Mouse (Mus musculus): Measurements from ENCODE around the gene Gm3646.

Gene Gm3646

GRCm38 (mm10) chr1:39779111-39779980 lies 25.8 kb downstream of the Gm3646 start:
- no peak for DNase-seq

- no peak for DNase-seq
Observed at GRCm38 (mm10) chr1:39773991-39774729, 31.0 kb downstream of the Gm3646 start.

- no peak for DNase-seq
Observed at GRCm38 (mm10) chr1:39773551-39773950, 31.6 kb downstream of the Gm3646 start.

- DNase-seq = peak; percentile 39
Observed at GRCm38 (mm10) chr1:39772401-39773095, 32.6 kb downstream of the Gm3646 start.

GRCm38 (mm10) chr1:39770436-39770835 lies 34.7 kb downstream of the Gm3646 start:
- DNase-seq = no peak

GRCm38 (mm10) chr1:39768017-39768416 lies 37.1 kb downstream of the Gm3646 start:
- no peak for DNase-seq

- no peak for DNase-seq
Observed at GRCm38 (mm10) chr1:39765854-39766493, 39.2 kb downstream of the Gm3646 start.

GRCm38 (mm10) chr1:39762025-39762370 lies 43.1 kb downstream of the Gm3646 start:
- peak; percentile 73 for DNase-seq

- peak; percentile 87 for DNase-seq
Observed at GRCm38 (mm10) chr1:39761211-39762024, 43.7 kb downstream of the Gm3646 start.

- DNase-seq = no peak
Observed at GRCm38 (mm10) chr1:39760181-39760715, 44.9 kb downstream of the Gm3646 start.

GRCm38 (mm10) chr1:39759231-39760175 lies 45.6 kb downstream of the Gm3646 start:
- no peak for DNase-seq

GRCm38 (mm10) chr1:39758244-39758643 lies 46.9 kb downstream of the Gm3646 start:
- DNase-seq = no peak

- DNase-seq = no peak
Observed at GRCm38 (mm10) chr1:39756952-39757351, 48.2 kb downstream of the Gm3646 start.

GRCm38 (mm10) chr1:39754224-39754957 lies 50.7 kb downstream of the Gm3646 start:
- DNase-seq = no peak

Data from embryo, embryonic 11 days (tissue).